Mouse (Mus musculus) lung, embryonic 15.5 days (tissue): Measurements from ENCODE around the gene Sppl3. TPM values are rescaled to one million over a fixed set of nuclear protein-coding genes. Genes with fewer than 3 reads are reported as not detected.
A peak's percentile ranks its signal among the peaks of the same experiment; 100 is the strongest.
"Not testable (repeated sequence)": the region's sequence is repeated elsewhere in the genome, so short reads cannot be mapped to it uniquely, and the experiment has no call there.

Experiments
- ATAC-seq: fragments of 200-750 bp; cut with Nextera tagmentation; 2 replicates; pipeline ENCODE4 v1.8.0; 2017; ENCODE audit warnings: moderate number of reproducible peaks, borderline replicate concordance; ENCODE audit not compliant: low FRiP score, low TSS enrichment; ENCODE audit errors: extremely low read depth
- H3K27ac ChIP-seq: fragments of 300-500 bp; sonication (generic); 2 replicates; pipeline ENCODE4 v1.5.1; 2015; ENCODE audit warnings: moderate library complexity, mild to moderate bottlenecking, inconsistent platforms
- H3K27me3 ChIP-seq: fragments of 300-500 bp; sonication (generic); 2 replicates; pipeline ENCODE4 v1.6.1; 2015; ENCODE audit warnings: inconsistent platforms
- H3K36me3 ChIP-seq: fragments of 300-500 bp; sonication (generic); 2 replicates; pipeline ENCODE4 v1.6.1; 2015; ENCODE audit warnings: inconsistent platforms
- H3K4me1 ChIP-seq: fragments of 300-500 bp; sonication (generic); 2 replicates; pipeline ENCODE4 v1.6.1; 2015; ENCODE audit warnings: inconsistent platforms
- H3K4me2 ChIP-seq: fragments of 300-500 bp; sonication (generic); 2 replicates; pipeline ENCODE4 v1.6.1; 2015; ENCODE audit warnings: inconsistent platforms, mild to moderate bottlenecking, moderate library complexity
- H3K4me3 ChIP-seq: fragments of 300-500 bp; sonication (generic); 2 replicates; pipeline ENCODE4 v1.5.1; 2015; ENCODE audit warnings: mild to moderate bottlenecking, inconsistent platforms
- H3K9ac ChIP-seq: fragments of 300-500 bp; sonication (generic); 2 replicates; pipeline ENCODE4 v1.6.1; 2015; ENCODE audit warnings: inconsistent platforms
- H3K9me3 ChIP-seq: fragments of 300-500 bp; sonication (generic); 2 replicates; pipeline ENCODE4 v1.6.1; 2016; ENCODE audit warnings: inconsistent platforms
- WGBS: fragments of 180-500 bp; shearing (Covaris S2); methylation state at CpG from one replicate; pipeline ENCODE4 v1.1.7; 2015; 5-methylcytosine and 5-hydroxymethylcytosine counted together
- polyA plus RNA-seq: library from polyadenylated mRNA; unstranded; fragments of >200 nt; fragmentation: Nextera tagmentation; extraction: Ambion mirVana; gene quantifications from 2 replicates; pipeline ENCODE4 v1.2.1, GENCODE M21; 2015

Sppl3 gene
- polyA plus RNA-seq, 1 experiment from 2014 or later: 19.0 TPM

GRCm38 (mm10) chr5:115066245-115066644 is 55.3 kb downstream of the Sppl3 start:
- no peaks in the 10 kb centered on the region for H3K9me3 ChIP-seq
- H3K36me3 ChIP-seq: no peaks in the 10 kb centered on the region
- H3K4me1 ChIP-seq: peaks cover 1% of the 10 kb centered on the region; the same call in 1 of the 2 replicates
- no peak overlapping the region for H3K4me2 ChIP-seq
- no peak overlapping the region for H3K4me3 ChIP-seq
- H3K27me3 ChIP-seq: no peaks in the 10 kb centered on the region
- H3K9ac ChIP-seq: no peak overlapping the region
- H3K27ac ChIP-seq: no peak overlapping the region
- ATAC-seq: no peak
- 57% methylated on average over 4 of the region's 4 CpGs for WGBS

- Histone ChIP-seq H3K27ac (no peak overlapping the region), H3K4me2 (no peak overlapping the region), H3K4me3 (no peak overlapping the region), H3K9me3 (no peaks in the 10 kb centered on the region), H3K36me3 (no peaks in the 10 kb centered on the region), H3K9ac (no peak overlapping the region), H3K4me1 (peaks cover 14% of the 10 kb centered on the region; the same call in 1 of the 2 replicates), H3K27me3 (no peaks in the 10 kb centered on the region)
- WGBS: 85% methylated on average over 11 of the region's 11 CpGs
- no peak for ATAC-seq
Observed at GRCm38 (mm10) chr5:115068671-115069421, 57.9 kb downstream of the Sppl3 start.

GRCm38 (mm10) chr5:115069611-115070010 is 58.7 kb downstream of the Sppl3 start:
- Histone ChIP-seq H3K4me3 (no peak overlapping the region), H3K9ac (no peak overlapping the region), H3K4me1 (peaks cover 14% of the 10 kb centered on the region; the same call in 1 of the 2 replicates), H3K27me3 (no peaks in the 10 kb centered on the region), H3K4me2 (no peak overlapping the region), H3K9me3 (no peaks in the 10 kb centered on the region), H3K27ac (no peak overlapping the region), H3K36me3 (no peaks in the 10 kb centered on the region)
- WGBS: 80% methylated on average over 3 of the region's 3 CpGs
- ATAC-seq: no peak

- H3K36me3 ChIP-seq: 0 out of 2 replicates have a peak, but pooled peaks cover 4% of the 10 kb centered on the region
- no peaks in the 10 kb centered on the region for H3K27me3 ChIP-seq
- WGBS: 94% methylated on average over 2 of the region's 2 CpGs
- no peak overlapping the region for H3K9ac ChIP-seq
- peaks cover 14% of the 10 kb centered on the region; the same call in 1 of the 2 replicates for H3K4me1 ChIP-seq
- H3K27ac ChIP-seq: no peak overlapping the region
- H3K4me3 ChIP-seq: no peak overlapping the region
- H3K4me2 ChIP-seq: no peak overlapping the region
- no peaks in the 10 kb centered on the region for H3K9me3 ChIP-seq
- no peak for ATAC-seq
Observed at GRCm38 (mm10) chr5:115070457-115070856, 59.5 kb downstream of the Sppl3 start.

- WGBS: 83% methylated on average over 11 of the region's 11 CpGs
- ATAC-seq: 0 out of 2 replicates have a peak, but pooled peaks have one; percentile 11
- H3K9me3 ChIP-seq: no peaks in the 10 kb centered on the region
- H3K36me3 ChIP-seq: peaks cover 9% of the 10 kb centered on the region; the same call in 1 of the 2 replicates
- H3K4me2 ChIP-seq: no peak overlapping the region
- no peak overlapping the region for H3K9ac ChIP-seq
- H3K27ac ChIP-seq: 0 out of 2 replicates have a peak overlapping the region, but pooled peaks have one; percentile 36
- H3K27me3 ChIP-seq: no peaks in the 10 kb centered on the region
- no peak overlapping the region for H3K4me3 ChIP-seq
- peaks cover 14% of the 10 kb centered on the region; the same call in 1 of the 2 replicates for H3K4me1 ChIP-seq
Observed at GRCm38 (mm10) chr5:115071096-115071901, 60.4 kb downstream of the Sppl3 start.

- ATAC-seq: no peak; the same call in 1 of the 2 replicates
- H3K36me3 ChIP-seq: peaks cover 11% of the 10 kb centered on the region; the same call in 1 of the 2 replicates
- H3K27me3 ChIP-seq: no peaks in the 10 kb centered on the region
- no peaks in the 10 kb centered on the region for H3K9me3 ChIP-seq
- no peak overlapping the region for H3K4me3 ChIP-seq
- peaks cover 14% of the 10 kb centered on the region; the same call in 1 of the 2 replicates for H3K4me1 ChIP-seq
- WGBS: 71% methylated on average over 7 of the region's 7 CpGs
- no peak overlapping the region for H3K9ac ChIP-seq
- no peak overlapping the region for H3K4me2 ChIP-seq
- no peak overlapping the region for H3K27ac ChIP-seq
Observed at GRCm38 (mm10) chr5:115072143-115072542, 61.2 kb downstream of the Sppl3 start.

GRCm38 (mm10) chr5:115073306-115073705 is 62.4 kb downstream of the Sppl3 start:
- 69% methylated on average over 8 of the region's 8 CpGs for WGBS
- H3K27me3 ChIP-seq, H3K9ac ChIP-seq, H3K27ac ChIP-seq, H3K4me3 ChIP-seq, H3K4me2 ChIP-seq, H3K9me3 ChIP-seq, ATAC-seq: not testable (repeated sequence)
- Histone ChIP-seq H3K36me3 (peaks cover 15% of the 10 kb centered on the region; the same call in 1 of the 2 replicates), H3K4me1 (peaks cover 14% of the 10 kb centered on the region; the same call in 1 of the 2 replicates)

GRCm38 (mm10) chr5:115074749-115075148 is 63.8 kb downstream of the Sppl3 start:
- Histone ChIP-seq H3K27me3 (no peaks in the 10 kb centered on the region), H3K36me3 (peaks cover 15% of the 10 kb centered on the region; the same call in 1 of the 2 replicates), H3K27ac (no peak overlapping the region), H3K9me3 (no peaks in the 10 kb centered on the region), H3K9ac (no peak overlapping the region), H3K4me3 (no peak overlapping the region), H3K4me2 (no peak overlapping the region), H3K4me1 (peaks cover 14% of the 10 kb centered on the region; the same call in 1 of the 2 replicates)
- no peak for ATAC-seq
- 69% methylated on average over 4 of the region's 4 CpGs for WGBS

- Histone ChIP-seq H3K4me1 (peaks cover 12% of the 10 kb centered on the region; the same call in 1 of the 2 replicates), H3K4me3 (no peak overlapping the region), H3K4me2 (no peak overlapping the region), H3K27me3 (no peaks in the 10 kb centered on the region), H3K36me3 (peaks cover 16% of the 10 kb centered on the region; the same call in 1 of the 2 replicates), H3K9ac (no peak overlapping the region), H3K27ac (no peak overlapping the region), H3K9me3 (no peaks in the 10 kb centered on the region)
- 58% methylated on average over 5 of the region's 5 CpGs for WGBS
- no peak for ATAC-seq
Observed at GRCm38 (mm10) chr5:115076144-115076901, 65.4 kb downstream of the Sppl3 start.

GRCm38 (mm10) chr5:115081636-115082035 is 70.7 kb downstream of the Sppl3 start:
- Histone ChIP-seq H3K4me1 (no peaks in the 10 kb centered on the region), H3K27ac (no peak overlapping the region), H3K9me3 (no peaks in the 10 kb centered on the region), H3K9ac (no peak overlapping the region), H3K27me3 (no peaks in the 10 kb centered on the region), H3K4me2 (no peak overlapping the region), H3K36me3 (peaks cover 44% of the 10 kb centered on the region), H3K4me3 (no peak overlapping the region)
- WGBS: 81% methylated on average over 5 of the region's 5 CpGs
- ATAC-seq: no peak

- Histone ChIP-seq H3K36me3 (peaks cover 54% of the 10 kb centered on the region), H3K27ac (no peak overlapping the region), H3K4me3 (no peak overlapping the region), H3K9me3 (no peaks in the 10 kb centered on the region), H3K27me3 (no peaks in the 10 kb centered on the region), H3K4me1 (no peaks in the 10 kb centered on the region), H3K4me2 (no peak overlapping the region), H3K9ac (no peak overlapping the region)
- ATAC-seq: no peak
- WGBS: 81% methylated on average over 6 of the region's 6 CpGs
Observed at GRCm38 (mm10) chr5:115083492-115083891, 72.6 kb downstream of the Sppl3 start.
